Mouse (Mus musculus): Measurements from ENCODE around the gene Glcci1. TPM values are rescaled to one million over a fixed set of nuclear protein-coding genes. Genes with fewer than 3 reads are reported as not detected.

The Glcci1 gene
- total RNA-seq, 1 experiment: 0.94 TPM

- in situ Hi-C loops (cut with MboI; ENCODE audit: low sequenced_read_pairs in 2 of 2, unreplicated experiment in 2 of 2): no loop called here
Observed at GRCm38 (mm10) chr6:8489266-8489665, 20.1 kb upstream of the Glcci1 start.

GRCm38 (mm10) chr6:8489938-8490585 lies 19.3 kb upstream of the Glcci1 start:
- no peak overlapping the region for H3K27ac ChIP-seq (ENCODE audit: insufficient read depth, low read depth, low read length, poor library complexity, severe bottlenecking)
- no peaks in the 10 kb centered on the region for H3K36me3 ChIP-seq (ENCODE audit: control insufficient read depth, insufficient read depth, low read length, poor library complexity, severe bottlenecking)
- TF ChIP-seq CHD2 (IDR thresholded peaks at IDR 0.05; ENCODE audit: low read depth, low read length) (no peak), ZC3H11A (IDR thresholded peaks at IDR 0.05; ENCODE audit: borderline replicate concordance, low read depth, low read length) (no peak), MAFK (IDR thresholded peaks at IDR 0.05; ENCODE audit: insufficient read depth, low read depth, low read length) (no peak), ZNF384 (IDR thresholded peaks at IDR 0.05; ENCODE audit: low read depth, low read length) (no peak), HCFC1 (IDR thresholded peaks at IDR 0.05; ENCODE audit: borderline replicate concordance, insufficient read depth, low read length) (no peak)
- H3K4me1 ChIP-seq (ENCODE audit: control insufficient read depth in 2 of 2, insufficient read depth in 2 of 2, low read length in 2 of 2, poor library complexity in 1 of 2): peaks cover 0 to 1% of the 10 kb centered on the region in 2 experiments; a peak in 1 of 4 replicates
- no peak overlapping the region for H3K4me3 ChIP-seq (ENCODE audit: insufficient read depth in 1 of 2, low read depth in 1 of 2, low read length in 2 of 2, poor library complexity in 1 of 2, severe bottlenecking in 1 of 2)
- no peak for DNase-seq (ENCODE audit: low read depth, low spot score)
- in situ Hi-C loops (cut with MboI; ENCODE audit: low sequenced_read_pairs in 2 of 2, unreplicated experiment in 2 of 2): no loop called here
- H3K9me3 ChIP-seq (ENCODE audit: control insufficient read depth, insufficient read depth, low read depth, low read length): no peaks in the 10 kb centered on the region
- no peak overlapping the region for H3K9ac ChIP-seq (ENCODE audit: insufficient read depth, low read depth, low read length, poor library complexity, severe bottlenecking)

More at GRCm38 (mm10) chr6:8489266-8489665, 20.1 kb upstream of the Glcci1 start:
- Histone ChIP-seq H3K4me3 (ENCODE audit: insufficient read depth in 1 of 2, low read depth in 1 of 2, low read length in 2 of 2, poor library complexity in 1 of 2, severe bottlenecking in 1 of 2) (no peak overlapping the region), H3K4me1 (ENCODE audit: control insufficient read depth in 2 of 2, insufficient read depth in 2 of 2, low read length in 2 of 2, poor library complexity in 1 of 2) (peaks cover 0 to 3% of the 10 kb centered on the region in 2 experiments; a peak in 1 of 4 replicates), H3K9ac (ENCODE audit: insufficient read depth, low read depth, low read length, poor library complexity, severe bottlenecking) (no peak overlapping the region), H3K36me3 (ENCODE audit: control insufficient read depth, insufficient read depth, low read length, poor library complexity, severe bottlenecking) (no peaks in the 10 kb centered on the region), H3K27ac (ENCODE audit: insufficient read depth, low read depth, low read length, poor library complexity, severe bottlenecking) (no peak overlapping the region), H3K9me3 (ENCODE audit: control insufficient read depth, insufficient read depth, low read depth, low read length) (no peaks in the 10 kb centered on the region)
- TF ChIP-seq CHD2 (IDR thresholded peaks at IDR 0.05; ENCODE audit: low read depth, low read length): no peak
- no peak for TF ChIP-seq MAFK (IDR thresholded peaks at IDR 0.05; ENCODE audit: insufficient read depth, low read depth, low read length)
- no peak for DNase-seq (ENCODE audit: low read depth, low spot score)

GRCm38 (mm10) chr6:8492248-8492647 lies 17.2 kb upstream of the Glcci1 start:
- H3K4me3 ChIP-seq (ENCODE audit: insufficient read depth in 1 of 2, low read depth in 1 of 2, low read length in 2 of 2, poor library complexity in 1 of 2, severe bottlenecking in 1 of 2): no peak overlapping the region
- H3K36me3 ChIP-seq (ENCODE audit: control insufficient read depth, insufficient read depth, low read length, poor library complexity, severe bottlenecking): no peaks in the 10 kb centered on the region
- no peak for TF ChIP-seq MAFK (IDR thresholded peaks at IDR 0.05; ENCODE audit: insufficient read depth, low read depth, low read length)
- no peak for TF ChIP-seq ZNF384 (IDR thresholded peaks at IDR 0.05; ENCODE audit: low read depth, low read length)
- no peak for TF ChIP-seq HCFC1 (IDR thresholded peaks at IDR 0.05; ENCODE audit: borderline replicate concordance, insufficient read depth, low read length)
- TF ChIP-seq ZC3H11A (IDR thresholded peaks at IDR 0.05; ENCODE audit: borderline replicate concordance, low read depth, low read length): no peak
- no peak for TF ChIP-seq CHD2 (IDR thresholded peaks at IDR 0.05; ENCODE audit: low read depth, low read length)
- H3K9me3 ChIP-seq (ENCODE audit: control insufficient read depth, insufficient read depth, low read depth, low read length): no peaks in the 10 kb centered on the region
- H3K9ac ChIP-seq (ENCODE audit: insufficient read depth, low read depth, low read length, poor library complexity, severe bottlenecking): no peak overlapping the region
- no peak overlapping the region for H3K27ac ChIP-seq (ENCODE audit: insufficient read depth, low read depth, low read length, poor library complexity, severe bottlenecking)
- no peaks in the 10 kb centered on the region for H3K4me1 ChIP-seq (ENCODE audit: control insufficient read depth in 2 of 2, insufficient read depth in 2 of 2, low read length in 2 of 2, poor library complexity in 1 of 2)
- DNase-seq (ENCODE audit: low read depth, low spot score): no peak
- in situ Hi-C loops (cut with MboI; ENCODE audit: low sequenced_read_pairs in 2 of 2, unreplicated experiment in 2 of 2): no loop called here

- no peaks in the 10 kb centered on the region for H3K4me1 ChIP-seq (ENCODE audit: control insufficient read depth in 2 of 2, insufficient read depth in 2 of 2, low read length in 2 of 2, poor library complexity in 1 of 2)
- TF ChIP-seq ZC3H11A (IDR thresholded peaks at IDR 0.05; ENCODE audit: borderline replicate concordance, low read depth, low read length) (no peak), MAFK (IDR thresholded peaks at IDR 0.05; ENCODE audit: insufficient read depth, low read depth, low read length) (no peak), ZNF384 (IDR thresholded peaks at IDR 0.05; ENCODE audit: low read depth, low read length) (no peak)
- H3K9ac ChIP-seq (ENCODE audit: insufficient read depth, low read depth, low read length, poor library complexity, severe bottlenecking): no peak overlapping the region
- in situ Hi-C loops (cut with MboI; ENCODE audit: low sequenced_read_pairs in 2 of 2, unreplicated experiment in 2 of 2): no loop called here
- DNase-seq (ENCODE audit: low read depth, low spot score): no peak
- no peaks in the 10 kb centered on the region for H3K9me3 ChIP-seq (ENCODE audit: control insufficient read depth, insufficient read depth, low read depth, low read length)
- H3K4me3 ChIP-seq (ENCODE audit: insufficient read depth in 1 of 2, low read depth in 1 of 2, low read length in 2 of 2, poor library complexity in 1 of 2, severe bottlenecking in 1 of 2): no peak overlapping the region
- no peak overlapping the region for H3K27ac ChIP-seq (ENCODE audit: insufficient read depth, low read depth, low read length, poor library complexity, severe bottlenecking)
- no peaks in the 10 kb centered on the region for H3K36me3 ChIP-seq (ENCODE audit: control insufficient read depth, insufficient read depth, low read length, poor library complexity, severe bottlenecking)
Observed at GRCm38 (mm10) chr6:8495109-8495826, 14.1 kb upstream of the Glcci1 start.
